Mouse (Mus musculus): Measurements from ENCODE around the gene Adgrg2. TPM values are rescaled to one million over a fixed set of nuclear protein-coding genes. Genes with fewer than 3 reads are reported as not detected.

Gene Adgrg2
- polyA plus RNA-seq, 1 experiment from 2014 or later: 0.61 TPM

GRCm38 (mm10) chrX:160432192-160432591 lies 41.7 kb downstream of the Adgrg2 start:
- Histone ChIP-seq H3K4me1 (replicated peaks) (no peaks in the 10 kb centered on the region), H3K4me3 (no peak overlapping the region), H3K27me3 (replicated peaks) (no peaks in the 10 kb centered on the region), H3K27ac (ENCODE audit: poor library complexity, severe bottlenecking) (no peak overlapping the region), H3K4me2 (no peak overlapping the region), H3K9ac (no peak overlapping the region), H3K36me3 (no peaks in the 10 kb centered on the region), H3K9me3 (replicated peaks) (no peaks in the 10 kb centered on the region)
- no peak for ATAC-seq (ENCODE audit: insufficient number of reproducible peaks, low FRiP score)
- 87% methylated on average over 7 of the region's 7 CpGs for WGBS

DNA sequence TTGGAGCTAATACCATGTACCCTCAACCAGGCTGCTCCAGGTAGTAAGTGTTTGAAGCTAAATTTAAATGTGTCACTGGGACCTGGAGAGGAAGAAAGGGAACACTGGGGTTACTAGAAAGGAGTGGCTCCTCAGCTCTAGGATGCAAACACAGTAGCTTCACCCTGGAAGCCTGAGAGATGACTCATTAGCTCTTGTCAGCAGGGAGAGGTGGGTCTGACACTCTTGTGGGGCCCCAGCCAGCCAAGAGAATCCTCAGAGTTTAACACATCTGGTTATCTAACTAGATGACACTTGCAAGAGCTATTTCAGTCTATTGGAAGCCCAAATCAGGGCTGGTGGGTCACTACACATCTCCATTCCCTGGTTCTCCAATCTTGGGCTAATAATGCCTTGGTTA lies 50.8 kb downstream of the Adgrg2 start:
- no peak overlapping the region for H3K27ac ChIP-seq (ENCODE audit: poor library complexity, severe bottlenecking)
- H3K27me3 ChIP-seq (replicated peaks): no peaks in the 10 kb centered on the region
- no peaks in the 10 kb centered on the region for H3K9me3 ChIP-seq (replicated peaks)
- H3K4me3 ChIP-seq: no peak overlapping the region
- H3K36me3 ChIP-seq: no peaks in the 10 kb centered on the region
- H3K4me1 ChIP-seq (replicated peaks): no peaks in the 10 kb centered on the region
- no peak overlapping the region for H3K4me2 ChIP-seq
- ATAC-seq (ENCODE audit: insufficient number of reproducible peaks, low FRiP score): no peak
- H3K9ac ChIP-seq: no peak overlapping the region

GRCm38 (mm10) chrX:160448351-160448750 lies 57.9 kb downstream of the Adgrg2 start:
- no peak for ATAC-seq (ENCODE audit: insufficient number of reproducible peaks, low FRiP score)
- H3K27ac ChIP-seq (ENCODE audit: poor library complexity, severe bottlenecking): no peak overlapping the region
- 79% methylated on average over 3 of the region's 3 CpGs for WGBS

GRCm38 (mm10) chrX:160449363-160449762 lies 58.9 kb downstream of the Adgrg2 start:
- H3K9ac ChIP-seq: no peak overlapping the region
- H3K27me3 ChIP-seq (replicated peaks): no peaks in the 10 kb centered on the region
- H3K9me3 ChIP-seq (replicated peaks): no peaks in the 10 kb centered on the region
- H3K4me3 ChIP-seq: no peak overlapping the region
- no peaks in the 10 kb centered on the region for H3K4me1 ChIP-seq (replicated peaks)
- WGBS: 59% methylated on average over 2 of the region's 2 CpGs
- H3K36me3 ChIP-seq: no peaks in the 10 kb centered on the region
- H3K4me2 ChIP-seq: no peak overlapping the region
- H3K27ac ChIP-seq (ENCODE audit: poor library complexity, severe bottlenecking): no peak overlapping the region
- no peak for ATAC-seq (ENCODE audit: insufficient number of reproducible peaks, low FRiP score)

More at GRCm38 (mm10) chrX:160448351-160448750, 57.9 kb downstream of the Adgrg2 start:
- H3K27me3 ChIP-seq (replicated peaks): no peaks in the 10 kb centered on the region
- H3K4me3 ChIP-seq: no peak overlapping the region
- no peak overlapping the region for H3K9ac ChIP-seq
- no peak overlapping the region for H3K4me2 ChIP-seq
- no peaks in the 10 kb centered on the region for H3K4me1 ChIP-seq (replicated peaks)
- no peaks in the 10 kb centered on the region for H3K36me3 ChIP-seq
- H3K9me3 ChIP-seq (replicated peaks): no peaks in the 10 kb centered on the region

- H3K27ac ChIP-seq (ENCODE audit: poor library complexity, severe bottlenecking): no peak overlapping the region
- no peaks in the 10 kb centered on the region for H3K9me3 ChIP-seq (replicated peaks)
- ATAC-seq (ENCODE audit: insufficient number of reproducible peaks, low FRiP score): no peak
- H3K4me3 ChIP-seq: no peak overlapping the region
- no peak overlapping the region for H3K4me2 ChIP-seq
- H3K4me1 ChIP-seq (replicated peaks): no peaks in the 10 kb centered on the region
- H3K9ac ChIP-seq: no peak overlapping the region
- no peaks in the 10 kb centered on the region for H3K27me3 ChIP-seq (replicated peaks)
- 66% methylated on average over 5 of the region's 5 CpGs for WGBS
- H3K36me3 ChIP-seq: no peaks in the 10 kb centered on the region
Measured at GRCm38 (mm10) chrX:160455686-160456085, 65.2 kb downstream of the Adgrg2 start.

DNA sequence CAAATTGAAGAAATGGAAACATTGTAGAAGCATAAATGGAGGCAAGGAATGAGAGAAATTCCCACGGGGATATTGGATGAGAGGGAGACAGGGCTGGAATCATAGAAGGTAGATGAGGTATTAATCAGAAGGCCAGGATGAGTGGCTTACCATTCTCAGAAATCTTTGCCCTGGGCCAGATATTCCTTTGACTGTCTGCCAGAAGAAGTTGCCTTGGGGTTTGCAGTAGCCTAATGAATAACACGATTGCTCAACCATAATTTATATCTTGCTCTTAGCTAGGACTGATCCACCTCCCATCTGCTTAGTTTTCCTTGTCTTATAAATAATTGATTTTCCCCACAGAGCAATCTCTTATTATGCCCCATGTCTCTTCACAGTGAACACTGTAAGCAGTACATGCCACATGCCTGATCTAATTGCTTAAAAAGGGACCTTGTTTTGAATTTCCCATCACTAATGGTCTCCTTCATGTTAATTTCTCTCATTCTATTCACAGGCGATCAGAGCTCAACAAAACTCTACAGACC lies 80.8 kb downstream of the Adgrg2 start:
- WGBS: 69% methylated on average over 3 of the region's 3 CpGs
- no peaks in the 10 kb centered on the region for H3K4me1 ChIP-seq (replicated peaks)
- no peaks in the 10 kb centered on the region for H3K36me3 ChIP-seq
- H3K9me3 ChIP-seq (replicated peaks): no peaks in the 10 kb centered on the region
- H3K4me3 ChIP-seq: no peak overlapping the region
- no peak overlapping the region for H3K27ac ChIP-seq (ENCODE audit: poor library complexity, severe bottlenecking)
- ATAC-seq (ENCODE audit: insufficient number of reproducible peaks, low FRiP score): no peak
- H3K4me2 ChIP-seq: no peak overlapping the region
- H3K27me3 ChIP-seq (replicated peaks): peaks cover 4% of the 10 kb centered on the region; the same call in 1 of the 2 replicates
- no peak overlapping the region for H3K9ac ChIP-seq

DNA sequence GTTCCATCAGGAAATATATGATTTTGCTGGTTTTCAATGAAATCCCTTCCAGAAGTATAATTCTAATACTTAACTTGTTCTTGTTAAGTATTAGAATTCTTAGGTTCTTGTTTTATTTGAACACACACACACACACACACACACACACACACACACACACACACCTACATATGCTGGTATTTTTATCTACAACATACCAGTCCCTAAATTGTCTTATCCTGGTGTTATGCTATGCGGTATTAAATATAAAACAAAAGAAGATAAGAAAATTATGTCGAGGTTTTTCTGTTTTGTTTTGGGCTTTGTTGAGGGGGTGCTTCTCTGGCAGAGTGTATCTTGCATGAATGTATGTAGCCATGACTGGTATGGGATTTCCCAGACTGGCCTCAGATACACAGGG lies 99.3 kb downstream of the Adgrg2 start:
- no peak overlapping the region for H3K4me2 ChIP-seq
- H3K9ac ChIP-seq: no peak overlapping the region
- no peaks in the 10 kb centered on the region for H3K27me3 ChIP-seq (replicated peaks)
- WGBS: 64% methylated on average over 2 of the region's 2 CpGs
- H3K9me3 ChIP-seq (replicated peaks): no peaks in the 10 kb centered on the region
- ATAC-seq (ENCODE audit: insufficient number of reproducible peaks, low FRiP score): no peak
- H3K27ac ChIP-seq (ENCODE audit: poor library complexity, severe bottlenecking): no peak overlapping the region
- no peak overlapping the region for H3K4me3 ChIP-seq
- no peaks in the 10 kb centered on the region for H3K4me1 ChIP-seq (replicated peaks)
- H3K36me3 ChIP-seq: no peaks in the 10 kb centered on the region

DNA sequence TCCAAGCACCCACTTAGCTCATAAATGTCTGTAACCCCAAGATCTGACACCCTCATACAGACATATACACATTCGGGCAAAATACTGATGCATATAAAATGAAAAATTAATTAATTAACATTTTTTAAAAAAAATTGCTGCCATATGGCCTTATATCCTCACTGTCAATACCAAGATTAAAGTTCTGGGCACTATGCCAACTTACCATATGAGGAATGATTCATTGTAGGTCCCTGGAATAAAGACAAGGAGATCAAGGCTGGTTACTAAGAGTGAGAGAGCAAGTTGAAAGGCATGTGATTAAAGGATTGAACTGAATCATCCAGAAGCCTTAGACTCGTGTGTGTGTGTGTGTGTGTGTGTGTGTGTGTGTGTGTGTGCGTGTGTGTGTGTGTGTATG lies 103.8 kb downstream of the Adgrg2 start:
- no peak overlapping the region for H3K27ac ChIP-seq (ENCODE audit: poor library complexity, severe bottlenecking)
- no peaks in the 10 kb centered on the region for H3K9me3 ChIP-seq (replicated peaks)
- ATAC-seq (ENCODE audit: insufficient number of reproducible peaks, low FRiP score): no peak
- no peak overlapping the region for H3K4me3 ChIP-seq
- WGBS: 53% methylated on average over 3 of the region's 3 CpGs
- H3K27me3 ChIP-seq (replicated peaks): no peaks in the 10 kb centered on the region
- H3K4me1 ChIP-seq (replicated peaks): no peaks in the 10 kb centered on the region
- no peak overlapping the region for H3K4me2 ChIP-seq
- no peaks in the 10 kb centered on the region for H3K36me3 ChIP-seq
- no peak overlapping the region for H3K9ac ChIP-seq

GRCm38 (mm10) chrX:160494921-160495320 lies 104.4 kb downstream of the Adgrg2 start:
- WGBS: 72% methylated on average over 6 of the region's 6 CpGs
- no peaks in the 10 kb centered on the region for H3K36me3 ChIP-seq
- H3K27me3 ChIP-seq (replicated peaks): no peaks in the 10 kb centered on the region
- H3K9me3 ChIP-seq (replicated peaks): no peaks in the 10 kb centered on the region
- H3K9ac ChIP-seq: no peak overlapping the region
- H3K4me2 ChIP-seq: no peak overlapping the region
- no peaks in the 10 kb centered on the region for H3K4me1 ChIP-seq (replicated peaks)
- no peak for ATAC-seq (ENCODE audit: insufficient number of reproducible peaks, low FRiP score)
- no peak overlapping the region for H3K27ac ChIP-seq (ENCODE audit: poor library complexity, severe bottlenecking)
- H3K4me3 ChIP-seq: no peak overlapping the region

- H3K4me3 ChIP-seq: no peak overlapping the region
- no peak overlapping the region for H3K27ac ChIP-seq (ENCODE audit: poor library complexity, severe bottlenecking)
- H3K9ac ChIP-seq: no peak overlapping the region
- H3K4me2 ChIP-seq: no peak overlapping the region
- no peaks in the 10 kb centered on the region for H3K9me3 ChIP-seq (replicated peaks)
- WGBS: 59% methylated on average over 5 of the region's 5 CpGs
- H3K27me3 ChIP-seq (replicated peaks): no peaks in the 10 kb centered on the region
- no peak for ATAC-seq (ENCODE audit: insufficient number of reproducible peaks, low FRiP score)
- H3K4me1 ChIP-seq (replicated peaks): no peaks in the 10 kb centered on the region
- H3K36me3 ChIP-seq: no peaks in the 10 kb centered on the region
Measured at GRCm38 (mm10) chrX:160496473-160496872, 106.0 kb downstream of the Adgrg2 start.

GRCm38 (mm10) chrX:160501095-160501494 lies 110.6 kb downstream of the Adgrg2 start:
- Histone ChIP-seq H3K27ac (ENCODE audit: poor library complexity, severe bottlenecking) (peak overlapping the region; percentile 94; the same call in 1 of the 2 replicates), H3K27me3 (replicated peaks) (peaks cover 6% of the 10 kb centered on the region; the same call in 1 of the 2 replicates), H3K4me1 (replicated peaks) (0 out of 2 replicates have a peak, but pooled peaks cover 3% of the 10 kb centered on the region), H3K4me2 (no peak overlapping the region), H3K36me3 (no peaks in the 10 kb centered on the region), H3K9ac (no peak overlapping the region), H3K4me3 (no peak overlapping the region), H3K9me3 (replicated peaks) (no peaks in the 10 kb centered on the region)
- ATAC-seq (ENCODE audit: insufficient number of reproducible peaks, low FRiP score): no peak
- WGBS: 68% methylated on average over 3 of the region's 3 CpGs

- Histone ChIP-seq H3K9ac (peak overlapping the region; percentile 67), H3K4me1 (replicated peaks) (0 out of 2 replicates have a peak, but pooled peaks cover 3% of the 10 kb centered on the region), H3K9me3 (replicated peaks) (no peaks in the 10 kb centered on the region), H3K36me3 (no peaks in the 10 kb centered on the region), H3K27ac (ENCODE audit: poor library complexity, severe bottlenecking) (peak overlapping the region; percentile 94), H3K4me2 (peak overlapping the region; percentile 74), H3K27me3 (replicated peaks) (peaks cover 6% of the 10 kb centered on the region; the same call in 1 of the 2 replicates), H3K4me3 (peak overlapping the region; percentile 71)
- 12% methylated on average over 12 of the region's 12 CpGs for WGBS
- peak; percentile 76 for ATAC-seq (ENCODE audit: insufficient number of reproducible peaks, low FRiP score)
Measured at GRCm38 (mm10) chrX:160501687-160502047, 111.2 kb downstream of the Adgrg2 start.

Data from heart, embryonic 12.5 days (tissue).